Mouse (Mus musculus): ENCODE measurements at regions not wholly inside any gene's neighbourhood (a gene's known extent, or its start where the extent isn't known, plus 50 kb on each side); places are given as distances from the start of the nearest gene placed in this dataset.

DNA sequence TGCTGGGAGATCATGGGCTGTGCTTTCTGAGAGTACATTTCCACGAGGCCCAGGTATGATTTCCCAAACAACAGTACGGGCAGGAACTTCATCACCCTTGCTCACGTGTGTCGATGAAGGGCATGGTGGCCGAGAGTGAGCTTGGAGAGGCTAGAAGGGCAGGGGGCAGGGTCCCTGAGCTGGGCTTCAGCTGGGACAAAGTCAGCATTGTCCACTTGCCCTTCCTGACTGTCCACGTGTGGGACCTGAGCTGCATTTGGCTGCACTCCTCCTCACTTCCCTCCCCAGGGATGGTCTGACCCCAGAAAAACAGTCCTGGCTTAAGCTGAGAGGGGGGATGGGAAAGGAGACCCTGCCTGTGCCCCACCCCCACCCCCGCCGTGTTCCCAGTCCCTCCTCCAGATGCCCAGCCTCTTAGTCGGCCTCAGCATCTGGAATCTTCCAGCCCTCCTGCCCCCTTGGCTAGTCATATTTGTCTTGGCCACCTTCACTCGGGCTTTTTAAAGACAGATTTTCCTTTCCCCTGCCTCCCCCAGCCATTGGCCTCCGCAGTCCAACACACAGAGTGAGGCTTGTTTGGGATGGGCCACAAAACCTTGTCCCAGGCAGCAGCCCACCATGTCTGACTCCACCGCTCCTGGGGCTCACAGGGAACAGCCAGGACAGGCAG lies 58.6 kb downstream of the Isg20 start:
- no peak overlapping the region for H3K4me3 ChIP-seq (replicated peaks; ENCODE audit: low read length)
- no peak for TF ChIP-seq NANOG (IDR thresholded peaks at IDR 0.05; ENCODE audit: borderline replicate concordance, low read length)
- TF ChIP-seq POU5F1 (IDR thresholded peaks at IDR 0.05; ENCODE audit: borderline replicate concordance, low read length) = no peak
- no peaks in the 10 kb centered on the region for H3K9me3 ChIP-seq (ENCODE audit: low read length)
- peaks cover 3% of the 10 kb centered on the region; the same call in 1 of the 2 replicates for H3K27me3 ChIP-seq (ENCODE audit: insufficient read depth, low read length)
- H3K36me3 ChIP-seq (ENCODE audit: insufficient read depth, low read length) = no peaks in the 10 kb centered on the region
- H3K4me1 ChIP-seq (replicated peaks; ENCODE audit: low read depth, low read length) = no peaks in the 10 kb centered on the region

- H3K9me3 ChIP-seq (ENCODE audit: low read length) = no peaks in the 10 kb centered on the region
- peaks cover 13% of the 10 kb centered on the region for H3K4me1 ChIP-seq (replicated peaks; ENCODE audit: low read depth, low read length)
- H3K4me3 ChIP-seq (replicated peaks; ENCODE audit: low read length) = peak overlapping the region; percentile 69
- no peaks in the 10 kb centered on the region for H3K36me3 ChIP-seq (ENCODE audit: insufficient read depth, low read length)
- TF ChIP-seq POU5F1 (IDR thresholded peaks at IDR 0.05; ENCODE audit: borderline replicate concordance, low read length) (no peak), NANOG (IDR thresholded peaks at IDR 0.05; ENCODE audit: borderline replicate concordance, low read length) (no peak), CTCF (conservative IDR thresholded peaks at IDR 0.05; ENCODE audit: low read length) (no peak)
- H3K27me3 ChIP-seq (ENCODE audit: insufficient read depth, low read length) = peaks cover 17% of the 10 kb centered on the region
Measured at GRCm38 (mm10) chr7:78989751-78990206, 63.5 kb upstream of the Acan start.

GRCm38 (mm10) chr7:78990302-78991038 lies 62.8 kb upstream of the Acan start:
- peaks cover 17% of the 10 kb centered on the region for H3K27me3 ChIP-seq (ENCODE audit: insufficient read depth, low read length)
- H3K4me1 ChIP-seq (replicated peaks; ENCODE audit: low read depth, low read length) = peaks cover 13% of the 10 kb centered on the region
- H3K4me3 ChIP-seq (replicated peaks; ENCODE audit: low read length) = peak overlapping the region; percentile 69
- TF ChIP-seq NANOG (IDR thresholded peaks at IDR 0.05; ENCODE audit: borderline replicate concordance, low read length) (no peak), POU5F1 (IDR thresholded peaks at IDR 0.05; ENCODE audit: borderline replicate concordance, low read length) (no peak)
- no peaks in the 10 kb centered on the region for H3K36me3 ChIP-seq (ENCODE audit: insufficient read depth, low read length)
- no peaks in the 10 kb centered on the region for H3K9me3 ChIP-seq (ENCODE audit: low read length)

DNA sequence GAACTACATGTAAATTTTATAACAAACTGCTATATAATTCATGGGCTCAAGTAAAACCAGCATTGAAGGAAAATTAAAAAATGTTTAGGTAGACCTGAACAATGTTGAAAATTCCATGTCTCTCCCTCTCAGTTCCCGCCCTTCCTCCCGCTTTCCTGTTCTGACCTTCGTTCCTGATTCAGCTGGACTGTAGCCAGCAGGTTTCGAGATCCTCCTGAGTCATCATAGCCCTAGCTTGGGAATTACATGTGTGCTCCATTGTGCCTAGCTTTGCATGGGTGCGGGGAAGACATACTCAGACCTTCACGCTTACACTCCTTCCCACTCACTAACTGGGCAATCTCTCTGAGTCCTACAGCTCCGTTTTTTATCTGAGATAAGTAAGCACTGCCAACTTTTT lies 60.3 kb upstream of the Acan start:
- Histone ChIP-seq H3K9me3 (ENCODE audit: low read length) (no peaks in the 10 kb centered on the region), H3K4me1 (replicated peaks; ENCODE audit: low read depth, low read length) (peaks cover 13% of the 10 kb centered on the region), H3K4me3 (replicated peaks; ENCODE audit: low read length) (no peak overlapping the region), H3K36me3 (ENCODE audit: insufficient read depth, low read length) (no peaks in the 10 kb centered on the region), H3K27me3 (ENCODE audit: insufficient read depth, low read length) (peaks cover 17% of the 10 kb centered on the region)
- TF ChIP-seq CTCF (conservative IDR thresholded peaks at IDR 0.05; ENCODE audit: low read length) (no peak), NANOG (IDR thresholded peaks at IDR 0.05; ENCODE audit: borderline replicate concordance, low read length) (no peak), POU5F1 (IDR thresholded peaks at IDR 0.05; ENCODE audit: borderline replicate concordance, low read length) (no peak)

DNA sequence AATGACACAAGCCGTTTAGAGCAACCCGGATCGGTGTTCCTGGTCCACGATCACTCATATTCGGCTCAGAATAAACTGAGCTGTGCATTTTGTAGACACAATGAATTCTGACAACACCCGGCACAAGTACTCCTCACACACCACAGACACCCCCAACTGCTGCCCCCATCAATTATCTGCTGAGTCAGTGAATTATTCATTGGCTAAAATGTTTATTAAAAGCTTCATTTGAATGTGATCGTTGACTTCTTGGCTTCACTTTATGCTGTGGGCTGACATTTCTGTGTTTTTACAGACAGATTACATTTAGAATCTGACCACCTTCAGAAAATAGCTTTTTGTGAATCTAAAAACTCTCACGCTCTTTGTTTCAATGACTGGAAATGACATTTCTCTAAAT lies 59.1 kb upstream of the Acan start:
- Histone ChIP-seq H3K27me3 (ENCODE audit: insufficient read depth, low read length) (peaks cover 17% of the 10 kb centered on the region), H3K4me3 (replicated peaks; ENCODE audit: low read length) (no peak overlapping the region)
- TF ChIP-seq NANOG (IDR thresholded peaks at IDR 0.05; ENCODE audit: borderline replicate concordance, low read length) (no peak), CTCF (conservative IDR thresholded peaks at IDR 0.05; ENCODE audit: low read length) (no peak), POU5F1 (IDR thresholded peaks at IDR 0.05; ENCODE audit: borderline replicate concordance, low read length) (no peak)

DNA sequence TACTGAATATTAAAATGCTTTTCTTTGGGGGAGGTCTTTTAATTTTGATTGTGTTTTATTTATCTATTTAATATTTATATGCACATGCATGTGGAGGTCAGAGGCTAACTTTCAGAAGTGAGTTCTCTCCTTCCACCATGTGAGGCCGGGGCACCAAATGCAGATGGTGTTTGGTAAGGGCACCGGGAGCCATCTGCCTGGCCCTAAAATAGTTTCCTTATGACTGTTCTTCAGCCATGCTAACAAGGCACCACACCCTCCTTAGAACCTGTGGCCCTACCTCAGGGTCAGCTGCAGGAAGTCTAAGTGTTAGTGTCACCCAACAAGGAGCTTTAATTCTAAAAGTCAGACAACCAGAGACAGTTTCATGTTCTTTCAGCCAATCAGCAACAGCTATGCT lies 58.2 kb upstream of the Acan start:
- Histone ChIP-seq H3K4me3 (replicated peaks; ENCODE audit: low read length) (no peak overlapping the region), H3K4me1 (replicated peaks; ENCODE audit: low read depth, low read length) (peaks cover 7% of the 10 kb centered on the region), H3K27me3 (ENCODE audit: insufficient read depth, low read length) (peaks cover 14% of the 10 kb centered on the region), H3K9me3 (ENCODE audit: low read length) (no peaks in the 10 kb centered on the region), H3K36me3 (ENCODE audit: insufficient read depth, low read length) (no peaks in the 10 kb centered on the region)
- TF ChIP-seq POU5F1 (IDR thresholded peaks at IDR 0.05; ENCODE audit: borderline replicate concordance, low read length) = no peak
- TF ChIP-seq NANOG (IDR thresholded peaks at IDR 0.05; ENCODE audit: borderline replicate concordance, low read length) = no peak
- TF ChIP-seq CTCF (conservative IDR thresholded peaks at IDR 0.05; ENCODE audit: low read length) = no peak

More for the DNA sequence above, 59.1 kb upstream of the Acan start:
- H3K36me3 ChIP-seq (ENCODE audit: insufficient read depth, low read length) = no peaks in the 10 kb centered on the region
- H3K4me1 ChIP-seq (replicated peaks; ENCODE audit: low read depth, low read length) = peaks cover 13% of the 10 kb centered on the region
- no peaks in the 10 kb centered on the region for H3K9me3 ChIP-seq (ENCODE audit: low read length)

- TF ChIP-seq POU5F1 (IDR thresholded peaks at IDR 0.05; ENCODE audit: borderline replicate concordance, low read length) (no peak), NANOG (IDR thresholded peaks at IDR 0.05; ENCODE audit: borderline replicate concordance, low read length) (no peak), CTCF (conservative IDR thresholded peaks at IDR 0.05; ENCODE audit: low read length) (no peak)
- H3K9me3 ChIP-seq (ENCODE audit: low read length) = no peaks in the 10 kb centered on the region
- H3K27me3 ChIP-seq (ENCODE audit: insufficient read depth, low read length) = peaks cover 7% of the 10 kb centered on the region
- no peak overlapping the region for H3K4me3 ChIP-seq (replicated peaks; ENCODE audit: low read length)
- H3K4me1 ChIP-seq (replicated peaks; ENCODE audit: low read depth, low read length) = no peaks in the 10 kb centered on the region
- H3K36me3 ChIP-seq (ENCODE audit: insufficient read depth, low read length) = no peaks in the 10 kb centered on the region
Measured at GRCm38 (mm10) chr7:78995820-78996219, 57.5 kb upstream of the Acan start.
